Mouse (Mus musculus): ENCODE measurements around the gene Fam163b. TPM values are rescaled to one million over a fixed set of nuclear protein-coding genes. Genes with fewer than 3 reads are reported as not detected.

The Fam163b gene
- total RNA-seq, 2 experiments from 2014 or later = 104 to 113 TPM

- DNase-seq (ENCODE audit: low spot score in 2 of 2) = peak in 1 of 2 experiments; percentile 68
- intact Hi-C loops (cut with DNase I) = loop anchor here (10.0 kb wide), 1 partner anchor 164 kb away; no protein-coding TSS in a partner anchor
Measured at GRCm38 (mm10) chr2:27070247-27070813, 72.0 kb downstream of the Fam163b start.

GRCm38 (mm10) chr2:27069646-27070045 lies 72.6 kb downstream of the Fam163b start:
- DNase-seq (ENCODE audit: low spot score in 2 of 2) = no peak
- intact Hi-C loops (cut with DNase I) = loop anchor here (10.0 kb wide), 1 partner anchor 165 kb away; no protein-coding TSS in a partner anchor

GRCm38 (mm10) chr2:27067996-27068395 lies 74.3 kb downstream of the Fam163b start:
- intact Hi-C loops (cut with DNase I) = no loop called here
- DNase-seq (ENCODE audit: low spot score in 2 of 2) = no peak

GRCm38 (mm10) chr2:27067124-27067523 lies 75.2 kb downstream of the Fam163b start:
- intact Hi-C loops (cut with DNase I) = no loop called here
- no peak for DNase-seq (ENCODE audit: low spot score in 2 of 2)

Other genes with a start within 250 kb of the Fam163b start
- gene Surf6, start 239.6 kb downstream of the Fam163b start, total RNA-seq (2021) = 10 to 100 TPM; 23.4 to 28.0 TPM
- 10 to 100 TPM; 41.9 to 45.0 TPM for gene Med22, start 231.8 kb downstream of the Fam163b start, total RNA-seq (2021)
- 100 to 1,000 TPM; 229 to 238 TPM for gene Rpl7a, start 231.7 kb downstream of the Fam163b start, total RNA-seq (2021)
- gene Surf2, start 226.1 kb downstream of the Fam163b start, total RNA-seq (2021) = 10 to 100 TPM; 33.4 to 37.1 TPM
- gene Surf1, start 226.0 kb downstream of the Fam163b start, total RNA-seq (2021) = 10 to 100 TPM; 89.6 to 98.4 TPM
- gene Surf4, start 208.6 kb downstream of the Fam163b start, total RNA-seq (2021) = 10 to 100 TPM; 51.1 to 56.4 TPM
- under 1 TPM; 0.43 to 0.73 TPM for gene Stkld1, start 208.4 kb downstream of the Fam163b start, total RNA-seq (2021)
- 10 to 100 TPM; 56.0 to 56.9 TPM for gene Rexo4, start 178.1 kb downstream of the Fam163b start, total RNA-seq (2021)
- 1 to 10 TPM; 1.6 to 2.6 TPM for gene Adamts13, start 169.1 kb downstream of the Fam163b start, total RNA-seq (2021)
- 10 to 100 TPM; 44.1 to 45.9 TPM for gene Cacfd1, start 132.6 kb downstream of the Fam163b start, total RNA-seq (2021)
- gene Slc2a6, start 114.5 kb downstream of the Fam163b start, total RNA-seq (2021) = 10 to 100 TPM; 30.5 to 31.1 TPM
- under 1 TPM; 0.32 to 0.60 TPM for gene Mymk, start 70.3 kb downstream of the Fam163b start, total RNA-seq (2021)
- 10 to 100 TPM; 19.5 to 24.7 TPM for gene Adamtsl2, start 63.1 kb downstream of the Fam163b start, total RNA-seq (2021)
- under 1 TPM; 0.62 to 0.89 TPM for gene Dbh, start 22.7 kb upstream of the Fam163b start, total RNA-seq (2021)
- 10 to 100 TPM in 1 of 2 experiments, 1 to 10 TPM in 1; 9.1 to 11.7 TPM for gene Sardh, start 105.8 kb upstream of the Fam163b start, total RNA-seq (2021)